Mouse (Mus musculus) small intestine, adult 2 months (tissue): ENCODE measurements around the gene Pmepa1.

Experiments
- CTCF ChIP-seq: fragments of 200-500 bp; IDR thresholded peaks from 2 replicates; pipeline ENCODE4 v1.5.1; 2012; ENCODE audit warnings: low read depth, mild to moderate bottlenecking, control low read depth, inconsistent platforms, low read length, moderate library complexity, mixed read lengths; ENCODE audit not compliant: insufficient replicate concordance, insufficient read length; ENCODE audit errors: extremely low read depth
- POLR2A ChIP-seq: fragments of 200-500 bp; IDR thresholded peaks from 2 replicates; pipeline ENCODE4 v1.6.1; 2012; ENCODE audit warnings: low read depth, mild to moderate bottlenecking, control low read depth, inconsistent platforms, low read length, moderate library complexity

DNA sequence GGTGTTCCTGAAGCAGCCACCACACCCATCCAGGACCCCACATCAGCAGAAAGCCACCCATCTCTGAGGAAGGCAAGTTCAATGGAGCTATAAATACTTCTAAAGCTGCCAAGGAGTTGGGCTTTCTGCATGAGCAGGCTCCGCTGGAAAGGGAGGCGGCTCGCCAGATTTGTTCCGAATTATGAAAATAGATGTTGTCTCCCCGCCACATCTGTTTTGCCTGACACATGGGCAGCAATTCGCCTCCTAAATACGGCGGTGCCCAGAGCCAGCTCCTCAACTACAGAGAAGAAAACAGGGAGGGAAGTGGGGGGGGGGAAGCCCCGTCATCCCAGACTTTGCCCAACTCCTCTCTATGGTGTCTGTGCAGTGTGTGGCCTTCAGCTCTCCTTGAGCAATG lies 24.7 kb downstream of the Pmepa1 start:
- TF ChIP-seq CTCF, result no peak
- no peak for TF ChIP-seq POLR2A
